10 mouse cellular contexts compared by ENCODE assay signal in the genomic region with DNA sequence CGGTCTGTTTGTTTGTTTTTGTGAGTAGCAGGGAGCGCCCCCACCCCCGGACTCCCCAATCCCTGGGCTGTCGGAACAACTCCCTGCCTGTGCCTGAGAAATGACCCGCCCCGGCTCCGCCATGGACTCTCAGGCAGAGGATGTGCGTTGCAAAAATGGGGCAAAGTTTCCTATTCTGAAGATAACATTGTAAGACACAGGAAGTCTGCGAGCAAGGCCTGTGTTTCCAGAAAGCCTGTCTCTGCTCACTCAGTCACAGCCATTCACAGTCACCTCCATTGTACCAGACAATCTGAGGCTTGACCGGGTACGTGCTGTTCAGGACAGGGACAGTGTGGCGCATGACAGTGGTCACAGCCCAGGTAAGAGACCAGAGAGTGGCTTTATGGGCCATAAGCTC. TPM values are rescaled to one million over a fixed set of nuclear protein-coding genes. Genes with fewer than 3 reads are reported as not detected.
A peak's percentile ranks its signal among the peaks of the same experiment; 100 is the strongest.
DNase-seq lines count a peak whose midpoint lies in the region; ATAC-seq and TF ChIP-seq lines count a peak whose summit lies in the region.
"Had no signal": no experiment of that assay in that cellular context is flagged by ENCODE, and none has a peak within 500 bp of the region (broad histone marks: within the 10 kb centered on the region; RNA-seq: fewer than 3 reads in every experiment).

No protein-coding gene starts in this region.

- WGBS in heart, postnatal 0 days, result 47% methylated on average over 12 of the region's 12 CpGs
- WGBS in stomach, embryonic 14.5 days, result 51% methylated on average over 12 of the region's 12 CpGs
- WGBS in midbrain, embryonic 13.5 days, result 77% methylated on average over 12 of the region's 12 CpGs

- H3K9me3 ChIP-seq in heart, postnatal 0 days (replicated peaks; ENCODE audit: control insufficient read depth, low read length), result no peaks in the 10 kb centered on the region
- H3K9me3 ChIP-seq in stomach, embryonic 14.5 days (ENCODE audit: control insufficient read depth, low read depth, low read length), result no peaks in the 10 kb centered on the region
- H3K9me3 ChIP-seq in midbrain, embryonic 13.5 days, result no peaks in the 10 kb centered on the region
- H3K9me3 ChIP-seq: hindbrain, embryonic 15.5 days; midbrain, embryonic 12.5 days had no signal

- TF ChIP-seq EP300 in heart, postnatal 0 days (IDR thresholded peaks at IDR 0.05; ENCODE audit: low read depth), result peak; percentile 87

- H3K27ac ChIP-seq in left cerebral cortex, adult 2 months, result peak overlapping the region; percentile 30; the same call in 1 of the 2 replicates
- H3K27ac ChIP-seq in heart, postnatal 0 days (ENCODE audit: low read depth), result peak overlapping the region; percentile 85
- peak overlapping the region; percentile 68; the same call in 1 of the 2 replicates for H3K27ac ChIP-seq in stomach, embryonic 14.5 days (ENCODE audit: low read length)
- no peak overlapping the region for H3K27ac ChIP-seq in midbrain, embryonic 13.5 days
- H3K27ac ChIP-seq: hindbrain, embryonic 15.5 days; midbrain, embryonic 12.5 days had no signal

- H3K36me3 ChIP-seq in heart, postnatal 0 days (replicated peaks; ENCODE audit: control insufficient read depth, insufficient read depth, low read length), result no peaks in the 10 kb centered on the region
- H3K36me3 ChIP-seq in stomach, embryonic 14.5 days (ENCODE audit: control insufficient read depth, insufficient read depth, low read length), result no peaks in the 10 kb centered on the region; the same call in 1 of the 2 replicates
- H3K36me3 ChIP-seq in midbrain, embryonic 13.5 days, result no peaks in the 10 kb centered on the region
- H3K36me3 ChIP-seq: hindbrain, embryonic 15.5 days; midbrain, embryonic 12.5 days had no signal

- intact Hi-C loops in left cerebral cortex, adult 2 months (cut with DNase I), result no loop called here
- intact Hi-C loops in left cerebral cortex, postnatal 4 days (cut with DNase I), result no loop called here

- peaks cover 71% of the 10 kb centered on the region for H3K4me1 ChIP-seq in heart, postnatal 0 days (ENCODE audit: control insufficient read depth, insufficient read depth)
- H3K4me1 ChIP-seq in stomach, embryonic 14.5 days (ENCODE audit: control insufficient read depth, insufficient read depth, low read length), result peaks cover 77% of the 10 kb centered on the region
- peaks cover 39% of the 10 kb centered on the region for H3K4me1 ChIP-seq in midbrain, embryonic 13.5 days (replicated peaks)

- peak overlapping the region; percentile 17; the same call in 1 of the 2 replicates for H3K9ac ChIP-seq in heart, postnatal 0 days (replicated peaks; ENCODE audit: low read depth, low read length)
- no peak overlapping the region for H3K9ac ChIP-seq in stomach, embryonic 14.5 days (replicated peaks; ENCODE audit: low read depth, low read length)
- H3K9ac ChIP-seq in midbrain, embryonic 13.5 days (replicated peaks), result no peak overlapping the region
- H3K9ac ChIP-seq: hindbrain, embryonic 15.5 days; midbrain, embryonic 12.5 days had no signal

- no peaks in the 10 kb centered on the region for H3K27me3 ChIP-seq in heart, postnatal 0 days (ENCODE audit: control insufficient read depth, insufficient read depth, low read length)
- H3K27me3 ChIP-seq in stomach, embryonic 14.5 days (ENCODE audit: control insufficient read depth, insufficient read depth, low read length), result no peaks in the 10 kb centered on the region
- no peaks in the 10 kb centered on the region for H3K27me3 ChIP-seq in midbrain, embryonic 13.5 days
- H3K27me3 ChIP-seq: hindbrain, embryonic 15.5 days; midbrain, embryonic 12.5 days had no signal

- no peak for TF ChIP-seq CTCF in left cerebral cortex, adult 2 months (IDR thresholded peaks at IDR 0.05)
- TF ChIP-seq CTCF in heart, postnatal 0 days (IDR thresholded peaks at IDR 0.05; ENCODE audit: low read depth), result no peak

- DNase-seq in left cerebral cortex, adult 2 months (ENCODE audit: extremely low spot score in 1 of 2, low spot score in 2 of 2), result no peak
- DNase-seq in left cerebral cortex, postnatal 4 days, result no peak
- peak; percentile 86 for DNase-seq in heart, postnatal 0 days (ENCODE audit: low spot score)
- peak; percentile 69 to 76 for DNase-seq in kidney, postnatal 36 days
- DNase-seq in embryo, embryonic 10 days (ENCODE audit: low spot score), result no peak
- no peak for DNase-seq in right cerebral cortex, postnatal 4 days

- no peak for ATAC-seq in heart, postnatal 0 days (ENCODE audit: insufficient read depth, low read depth)
- no peak for ATAC-seq in stomach, embryonic 14.5 days (ENCODE audit: insufficient number of reproducible peaks, insufficient read depth, low FRiP score, low read depth)
- ATAC-seq in midbrain, embryonic 13.5 days, result no peak

- no peak overlapping the region for H3K4me3 ChIP-seq in left cerebral cortex, adult 2 months
- H3K4me3 ChIP-seq in heart, postnatal 0 days (ENCODE audit: low read depth, low read length), result no peak overlapping the region
- no peak overlapping the region for H3K4me3 ChIP-seq in stomach, embryonic 14.5 days (ENCODE audit: low read depth, low read length)
- H3K4me3 ChIP-seq in midbrain, embryonic 13.5 days (replicated peaks), result no peak overlapping the region
- H3K4me3 ChIP-seq: hindbrain, embryonic 15.5 days; midbrain, embryonic 12.5 days had no signal

- 0 out of 2 replicates have a peak overlapping the region, but pooled peaks have one; percentile 16 for H3K4me2 ChIP-seq in heart, postnatal 0 days (ENCODE audit: low read depth, low read length)
- no peak overlapping the region for H3K4me2 ChIP-seq in stomach, embryonic 14.5 days (replicated peaks; ENCODE audit: low read depth, low read length)
- H3K4me2 ChIP-seq in midbrain, embryonic 13.5 days (replicated peaks), result no peak overlapping the region
- H3K4me2 ChIP-seq: hindbrain, embryonic 15.5 days; midbrain, embryonic 12.5 days had no signal

RNA-seq across cellular contexts. Expression of gene Smad6, which starts 51.5 kb away (rescaled TPM):
- 1 to 10 TPM; 2.6 to 2.8 TPM for total RNA-seq in left cerebral cortex, adult 2 months (2021)
- total RNA-seq in left cerebral cortex, postnatal 4 days (2021), result 1 to 10 TPM; 2.0 to 2.3 TPM
- 68.4 and 93.1 TPM in 2 replicates for total RNA-seq in heart, postnatal 0 days (2014; rRNA removed; ENCODE audit: low replicate concordance)
- 5.6 and 6.7 TPM in 2 replicates for polyA plus RNA-seq in heart, postnatal 0 days (2015; fragmentation: Nextera tagmentation; extraction: Ambion mirVana)
- 7.5 and 9.7 TPM in 2 replicates for polyA plus RNA-seq in stomach, embryonic 14.5 days (2014; fragmentation: Nextera tagmentation; extraction: Ambion mirVana)
- 1.2 and 2.4 TPM in 2 replicates for polyA plus RNA-seq in midbrain, embryonic 13.5 days (2015; fragmentation: Nextera tagmentation; extraction: Ambion mirVana)

Comparison
In these comparisons a context has a peak if more than half of its experiments do, and no peak if none do; other contexts are left out.
1. DNase-seq: peak in heart, postnatal 0 days (single experiment) and kidney, postnatal 36 days (2 of 2); none in left cerebral cortex, adult 2 months (0 of 2), left cerebral cortex, postnatal 4 days (single experiment), embryo, embryonic 10 days (single experiment) and right cerebral cortex, postnatal 4 days (single experiment).
2. RNA of gene Smad6, which starts 51.5 kb away (total RNA-seq): 68.4 to 93.1 TPM in heart, postnatal 0 days; 2.6 to 2.8 TPM in left cerebral cortex, adult 2 months and 2.0 to 2.3 TPM in left cerebral cortex, postnatal 4 days; every median in the first group is over 10 times any median in the second.